Mouse (Mus musculus) heart, postnatal 36 days (tissue): Measurements from ENCODE around the gene Crbn. TPM values are rescaled to one million over a fixed set of nuclear protein-coding genes. Genes with fewer than 3 reads are reported as not detected.

Source experiments
- DNase-seq, 2 experiments: peaks; one replicate each; pipeline ENCODE4 v3.0.0; 2021 to 2022
- intact Hi-C: fragments of 180-260 bp; cut with DNase I; formaldehyde crosslinking; loops from one replicate; pipeline ENCODE4 v1.15.1; 2025
- total RNA-seq, 2 experiments: library from RNA; stranded (reverse); gene quantifications; 2 replicates each; pipeline ENCODE4 v1.2.3; 2021

Gene Crbn
- total RNA-seq, 2 experiments from 2014 or later: 54.4 to 60.4 TPM

- intact Hi-C loops: loop anchor here (2.0 kb wide), 1 partner anchor 32 kb away; the partner anchor contains the start of gene Crbn
- DNase-seq: peak; percentile 96 to 98
Measured at GRCm38 (mm10) chr6:106768640-106769289, 31.1 kb downstream of the Crbn start, which contains the start of gene Trnt1. Trnt1 (plus strand) TSS chr6:106769120.

GRCm38 (mm10) chr6:106766774-106767173 lies 33.1 kb downstream of the Crbn start:
- DNase-seq: no peak
- intact Hi-C loops: no loop called here

GRCm38 (mm10) chr6:106765892-106766291 lies 34.0 kb downstream of the Crbn start:
- intact Hi-C loops: no loop called here
- no peak for DNase-seq

- no peak for DNase-seq
- intact Hi-C loops: no loop called here
Measured at GRCm38 (mm10) chr6:106761486-106761885, 38.4 kb downstream of the Crbn start.

- intact Hi-C loops: no loop called here
- no peak for DNase-seq
Measured at GRCm38 (mm10) chr6:106760473-106761218, 39.2 kb downstream of the Crbn start.

GRCm38 (mm10) chr6:106758299-106758698 lies 41.6 kb downstream of the Crbn start:
- no peak for DNase-seq
- intact Hi-C loops: no loop called here

GRCm38 (mm10) chr6:106750291-106750690 lies 49.6 kb downstream of the Crbn start:
- DNase-seq: no peak
- intact Hi-C loops: no loop called here

GRCm38 (mm10) chr6:106748887-106749388 lies 50.9 kb downstream of the Crbn start, which contains the start of gene Il5ra:
Il5ra (minus strand) TSS chr6:106749037.
- DNase-seq: no peak
- intact Hi-C loops: no loop called here

GRCm38 (mm10) chr6:106747804-106748203 lies 52.1 kb downstream of the Crbn start:
- intact Hi-C loops: no loop called here
- no peak for DNase-seq

GRCm38 (mm10) chr6:106747251-106747650 lies 52.6 kb downstream of the Crbn start:
- intact Hi-C loops: no loop called here
- DNase-seq: no peak

GRCm38 (mm10) chr6:106745673-106746394 lies 54.0 kb downstream of the Crbn start:
- no peak for DNase-seq
- intact Hi-C loops: no loop called here

- intact Hi-C loops: no loop called here
- DNase-seq: no peak
Measured at GRCm38 (mm10) chr6:106743556-106744233, 56.2 kb downstream of the Crbn start.

GRCm38 (mm10) chr6:106740244-106740825 lies 59.5 kb downstream of the Crbn start:
- no peak for DNase-seq
- intact Hi-C loops: no loop called here

- intact Hi-C loops: no loop called here
- no peak for DNase-seq
Measured at GRCm38 (mm10) chr6:106738229-106738628, 61.6 kb downstream of the Crbn start.

GRCm38 (mm10) chr6:106732563-106732962 lies 67.3 kb downstream of the Crbn start:
- DNase-seq: no peak
- intact Hi-C loops: no loop called here

Other genes with a start within 250 kb of the Crbn start
- under 1 TPM in 1 of 2 experiments, not detected in 1; 0.14 TPM for gene Il5ra, start 51.0 kb downstream of the Crbn start, total RNA-seq
- 10 to 100 TPM; 37.7 to 40.5 TPM for gene Trnt1, start 31.0 kb downstream of the Crbn start, total RNA-seq